Mouse (Mus musculus): ENCODE results near the gene Ap3m1.

DNA sequence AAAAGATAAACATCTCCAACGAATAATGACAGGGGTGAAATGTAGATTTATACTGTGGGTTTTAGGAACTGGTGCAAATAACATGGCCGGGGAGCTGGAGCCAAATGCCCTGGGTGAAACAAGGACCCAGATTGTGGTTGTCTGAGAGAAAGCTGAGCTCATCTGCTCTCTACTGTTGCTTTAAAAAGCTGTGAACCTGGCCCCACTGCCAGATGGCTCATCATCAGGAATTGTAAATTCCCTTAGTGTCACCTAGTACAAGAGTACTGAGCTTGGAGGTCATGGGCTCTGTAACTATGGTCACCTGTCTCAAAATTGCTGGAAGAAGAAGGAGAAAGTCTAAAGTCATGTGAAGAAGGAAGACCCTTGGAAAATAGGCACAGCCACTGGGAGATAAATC is 6.7 kb upstream of the Ap3m1 start:
- no peak for TF ChIP-seq CTCF (IDR thresholded peaks at IDR 0.05; ENCODE audit: low read depth)
- TF ChIP-seq EP300 (optimal IDR thresholded peaks at IDR 0.05) = no peak

All from stomach, postnatal 0 days (tissue).